ENCODE assay signal across 8 mouse cellular contexts in genomic region chr6:115178826-115179225, GRCm38 (mm10). TPM values are rescaled to one million over a fixed set of nuclear protein-coding genes. Genes with fewer than 3 reads are reported as not detected.
A peak's percentile ranks its signal among the peaks of the same experiment; 100 is the strongest.
DNase-seq lines count a peak whose midpoint lies in the region; ATAC-seq and TF ChIP-seq lines count a peak whose summit lies in the region.
"Had no signal": no experiment of that assay in that cellular context is flagged by ENCODE, and none has a peak within 500 bp of the region (broad histone marks: within the 10 kb centered on the region; RNA-seq: fewer than 3 reads in every experiment).

No protein-coding gene starts in this region.

- TF ChIP-seq CTCF in midbrain, postnatal 0 days (IDR thresholded peaks at IDR 0.05): no peak

- no peak for ATAC-seq in midbrain, postnatal 0 days (ENCODE audit: low FRiP score)
- no peak for ATAC-seq in neural tube, embryonic 11.5 days (ENCODE audit: insufficient read depth, low FRiP score, low TSS enrichment)
- no peak for ATAC-seq in erythroid progenitor cell, adult 5-6 weeks (replicated peaks; ENCODE audit: low FRiP score, poor library complexity, severe bottlenecking)

- H3K27me3 ChIP-seq in midbrain, embryonic 10.5 days (ENCODE audit: low read depth, poor library complexity, severe bottlenecking): no peaks in the 10 kb centered on the region
- H3K27me3 ChIP-seq in midbrain, postnatal 0 days (ENCODE audit: insufficient read depth, low read length): no peaks in the 10 kb centered on the region
- H3K27me3 ChIP-seq in neural tube, embryonic 11.5 days (ENCODE audit: control insufficient read depth, insufficient read depth, low read length): no peaks in the 10 kb centered on the region
- H3K27me3 ChIP-seq: embryonic facial prominence, embryonic 12.5 days had no signal

- H3K4me1 ChIP-seq in midbrain, embryonic 10.5 days: peaks cover 6% of the 10 kb centered on the region; the same call in 1 of the 2 replicates
- peaks cover 2% of the 10 kb centered on the region; the same call in 1 of the 2 replicates for H3K4me1 ChIP-seq in midbrain, postnatal 0 days (ENCODE audit: insufficient read depth, low read length)
- no peaks in the 10 kb centered on the region for H3K4me1 ChIP-seq in neural tube, embryonic 11.5 days (ENCODE audit: control insufficient read depth, insufficient read depth, low read length)
- H3K4me1 ChIP-seq: embryonic facial prominence, embryonic 12.5 days had no signal

- no peaks in the 10 kb centered on the region for H3K36me3 ChIP-seq in midbrain, embryonic 10.5 days
- no peaks in the 10 kb centered on the region for H3K36me3 ChIP-seq in midbrain, postnatal 0 days (ENCODE audit: insufficient read depth, low read length)
- H3K36me3 ChIP-seq in neural tube, embryonic 11.5 days (ENCODE audit: control insufficient read depth, insufficient read depth, low read length): no peaks in the 10 kb centered on the region
- H3K36me3 ChIP-seq: embryonic facial prominence, embryonic 12.5 days had no signal

- H3K4me2 ChIP-seq in midbrain, postnatal 0 days (ENCODE audit: low read depth, low read length, poor library complexity, severe bottlenecking): no peak overlapping the region
- no peak overlapping the region for H3K4me2 ChIP-seq in neural tube, embryonic 11.5 days (ENCODE audit: low read depth)
- H3K4me2 ChIP-seq: embryonic facial prominence, embryonic 12.5 days had no signal

- no peak overlapping the region for H3K4me3 ChIP-seq in midbrain, embryonic 10.5 days
- no peak overlapping the region for H3K4me3 ChIP-seq in midbrain, postnatal 0 days (ENCODE audit: low read depth, low read length)
- no peak overlapping the region for H3K4me3 ChIP-seq in neural tube, embryonic 11.5 days (ENCODE audit: low read depth, low read length)
- H3K4me3 ChIP-seq: embryonic facial prominence, embryonic 12.5 days had no signal

- WGBS in midbrain, embryonic 10.5 days: 44% methylated on average over 3 of the region's 3 CpGs
- 49% methylated on average over 3 of the region's 3 CpGs for WGBS in midbrain, postnatal 0 days
- 44% methylated on average over 3 of the region's 3 CpGs for WGBS in neural tube, embryonic 11.5 days

- H3K9me3 ChIP-seq in midbrain, embryonic 10.5 days (replicated peaks): no peaks in the 10 kb centered on the region
- no peaks in the 10 kb centered on the region for H3K9me3 ChIP-seq in midbrain, postnatal 0 days (ENCODE audit: low read length)
- no peaks in the 10 kb centered on the region for H3K9me3 ChIP-seq in neural tube, embryonic 11.5 days (ENCODE audit: control insufficient read depth, low read length)
- H3K9me3 ChIP-seq: embryonic facial prominence, embryonic 12.5 days had no signal

- DNase-seq in midbrain, embryonic 10.5 days (ENCODE audit: low spot score): peak; percentile 18
- no peak for DNase-seq in midbrain, postnatal 0 days (ENCODE audit: low spot score)
- peak; percentile 34 for DNase-seq in adrenal gland, adult 18-20 months (ENCODE audit: low spot score in 2 of 2)
- DNase-seq in heart, postnatal 4 days: peak; percentile 71
- DNase-seq in neural tube, embryonic 11.5 days (ENCODE audit: low spot score): peak; percentile 30
- DNase-seq in left cerebral cortex, adult 11 months (ENCODE audit: low spot score): no peak

- H3K27ac ChIP-seq in midbrain, embryonic 10.5 days (replicated peaks): no peak overlapping the region
- H3K27ac ChIP-seq in midbrain, postnatal 0 days (ENCODE audit: low read depth, low read length): no peak overlapping the region
- no peak overlapping the region for H3K27ac ChIP-seq in neural tube, embryonic 11.5 days (ENCODE audit: low read depth, low read length)
- H3K27ac ChIP-seq: embryonic facial prominence, embryonic 12.5 days had no signal

- H3K9ac ChIP-seq in midbrain, postnatal 0 days (replicated peaks; ENCODE audit: low read length, poor library complexity, severe bottlenecking): no peak overlapping the region
- no peak overlapping the region for H3K9ac ChIP-seq in neural tube, embryonic 11.5 days (ENCODE audit: low read length)
- H3K9ac ChIP-seq: embryonic facial prominence, embryonic 12.5 days had no signal

RNA-seq across cellular contexts. Expression of gene Syn2, which starts 44.1 kb away (rescaled TPM):
- polyA plus RNA-seq in midbrain, embryonic 10.5 days (2016; fragmentation: Nextera tagmentation; extraction: Ambion mirVana): 1.3 and 2.7 TPM in 2 replicates
- total RNA-seq in midbrain, postnatal 0 days (2014; rRNA removed): 134 and 145 TPM in 2 replicates
- 89.5 and 95.2 TPM in 2 replicates for polyA plus RNA-seq in midbrain, postnatal 0 days (2015; fragmentation: Nextera tagmentation; extraction: Ambion mirVana)
- total RNA-seq in adrenal gland, adult 18-20 months (2021): 10 to 100 TPM; 16.2 to 25.3 TPM
- total RNA-seq in heart, postnatal 4 days (2021): 1 to 10 TPM; 3.2 to 4.0 TPM
- polyA plus RNA-seq in neural tube, embryonic 11.5 days (2014; fragmentation: Nextera tagmentation; extraction: Ambion mirVana): 5.5 and 8.2 TPM in 2 replicates
- not detected in 2 replicates for total RNA-seq in erythroid progenitor cell, adult 5-6 weeks (2015; ENCODE audit: low replicate concordance)
- total RNA-seq in erythroid progenitor cell, adult 5-6 weeks (2017; ENCODE audit: low replicate concordance): not detected in 2 replicates

RNA-seq across cellular contexts. Expression of gene Gm17482, which starts 48.3 kb away (rescaled TPM):
- not detected in 2 replicates for polyA plus RNA-seq in midbrain, embryonic 10.5 days (2016; fragmentation: Nextera tagmentation; extraction: Ambion mirVana)
- not detected in 2 replicates for total RNA-seq in midbrain, postnatal 0 days (2014; rRNA removed)
- not detected in 2 replicates for polyA plus RNA-seq in midbrain, postnatal 0 days (2015; fragmentation: Nextera tagmentation; extraction: Ambion mirVana)
- total RNA-seq in adrenal gland, adult 18-20 months (2021): not detected
- total RNA-seq in heart, postnatal 4 days (2021): not detected
- polyA plus RNA-seq in neural tube, embryonic 11.5 days (2014; fragmentation: Nextera tagmentation; extraction: Ambion mirVana): not detected in 2 replicates
- total RNA-seq in erythroid progenitor cell, adult 5-6 weeks (2015; ENCODE audit: low replicate concordance): not detected in 2 replicates
- not detected in 2 replicates for total RNA-seq in erythroid progenitor cell, adult 5-6 weeks (2017; ENCODE audit: low replicate concordance)
- polyA plus RNA-seq: embryonic facial prominence, embryonic 12.5 days had no signal

Comparison
In these comparisons a context has a peak if more than half of its experiments do, and no peak if none do; other contexts are left out.
1. DNase-seq: peak in midbrain, embryonic 10.5 days (single experiment), adrenal gland, adult 18-20 months (2 of 2), heart, postnatal 4 days (single experiment) and neural tube, embryonic 11.5 days (single experiment); none in midbrain, postnatal 0 days (single experiment) and left cerebral cortex, adult 11 months (single experiment).
2. RNA of gene Syn2, which starts 44.1 kb away (total RNA-seq): 134 to 145 TPM in midbrain, postnatal 0 days, 16.2 to 25.3 TPM in adrenal gland, adult 18-20 months and 3.2 to 4.0 TPM in heart, postnatal 4 days; not detected in erythroid progenitor cell, adult 5-6 weeks; every median in the first group is over 4 times any median in the second.